Mouse (Mus musculus) heart, embryonic 11.5 days (tissue): ENCODE measurements around the gene Cd81. TPM values are rescaled to one million over a fixed set of nuclear protein-coding genes. Genes with fewer than 3 reads are reported as not detected.

Source experiments
- ATAC-seq: fragments of 200-750 bp; cut with Nextera tagmentation; replicated peaks from 2 replicates; pipeline ENCODE4 v1.8.0; 2017; ENCODE audit warnings: moderate library complexity; ENCODE audit not compliant: insufficient number of reproducible peaks, low FRiP score, low TSS enrichment
- H3K27ac ChIP-seq: fragments of 300-500 bp; sonication (generic); 2 replicates; pipeline ENCODE4 v1.5.1; 2014; ENCODE audit warnings: mild to moderate bottlenecking, low read depth, low read length
- H3K27me3 ChIP-seq: fragments of 300-500 bp; sonication (generic); 2 replicates; pipeline ENCODE4 v1.6.1; 2014; ENCODE audit warnings: mild to moderate bottlenecking, low read length, mixed read lengths; ENCODE audit not compliant: control insufficient read depth, insufficient read depth
- H3K36me3 ChIP-seq: fragments of 300-500 bp; sonication (generic); 2 replicates; pipeline ENCODE4 v1.6.1; 2014; ENCODE audit warnings: mild to moderate bottlenecking, low read length, moderate library complexity, mixed read lengths; ENCODE audit not compliant: control insufficient read depth, insufficient read depth
- H3K4me1 ChIP-seq: fragments of 300-500 bp; sonication (generic); 2 replicates; pipeline ENCODE4 v1.6.1; 2014; ENCODE audit warnings: low read length; ENCODE audit not compliant: control insufficient read depth, insufficient read depth
- H3K4me2 ChIP-seq: fragments of 300-500 bp; sonication (generic); 2 replicates; pipeline ENCODE4 v1.6.1; 2014; ENCODE audit warnings: mild to moderate bottlenecking, moderate library complexity
- H3K4me3 ChIP-seq: fragments of 300-500 bp; sonication (generic); 2 replicates; pipeline ENCODE4 v1.5.1; 2014; ENCODE audit warnings: low read depth, low read length
- H3K9ac ChIP-seq: fragments of 300-500 bp; sonication (generic); 2 replicates; pipeline ENCODE4 v1.6.1; 2014; ENCODE audit warnings: mild to moderate bottlenecking, low read depth, low read length, moderate library complexity
- H3K9me3 ChIP-seq: fragments of 300-500 bp; sonication (generic); replicated peaks from 2 replicates; pipeline ENCODE4 v1.6.1; 2016; ENCODE audit warnings: low read length; ENCODE audit not compliant: control insufficient read depth
- WGBS: fragments of 180-500 bp; shearing (Covaris S2); extraction: QIAGEN DNeasy Blood & Tissue Kit; methylation state at CpG from one replicate; pipeline ENCODE4 v1.1.7; 2014; ENCODE audit not compliant: insufficient replicate concordance; 5-methylcytosine and 5-hydroxymethylcytosine counted together
- polyA plus RNA-seq: library from polyadenylated mRNA; unstranded; fragments of >200 nt; fragmentation: Nextera tagmentation; extraction: Ambion mirVana; gene quantifications from 2 replicates; pipeline ENCODE4 v1.2.1, GENCODE M21; 2014

Cd81 gene
- polyA plus RNA-seq, 1 experiment from 2014 or later: 632 TPM

DNA sequence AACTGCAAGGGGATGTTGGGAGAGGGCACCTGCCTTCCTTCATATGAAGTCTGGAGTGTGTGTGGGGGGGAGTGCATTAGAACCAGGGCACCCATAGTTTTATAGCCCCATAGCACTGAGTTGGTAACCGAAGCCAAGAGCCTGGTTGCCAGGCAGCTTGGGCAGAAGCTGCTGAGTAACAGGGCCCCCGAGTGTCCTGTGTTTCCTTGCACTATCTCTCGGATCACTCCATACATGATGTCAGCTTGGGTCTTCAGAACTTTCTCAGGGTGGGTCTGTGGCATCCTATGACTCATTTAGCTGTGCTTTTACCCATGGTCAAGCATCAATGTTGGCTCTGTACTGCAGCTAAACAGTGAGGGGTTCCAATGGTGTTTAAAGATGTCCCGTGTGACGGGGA is 4.5 kb downstream of the Cd81 start:
- no peak for ATAC-seq
- H3K4me3 ChIP-seq: no peak overlapping the region
- no peaks in the 10 kb centered on the region for H3K27me3 ChIP-seq
- H3K9me3 ChIP-seq: no peaks in the 10 kb centered on the region
- peak overlapping the region; percentile 95 for H3K27ac ChIP-seq
- H3K36me3 ChIP-seq: 0 out of 2 replicates have a peak, but pooled peaks cover 5% of the 10 kb centered on the region
- peaks cover 66% of the 10 kb centered on the region for H3K4me1 ChIP-seq
- no peak overlapping the region for H3K9ac ChIP-seq
- WGBS: 65% methylated on average over 5 of the region's 5 CpGs
- peak overlapping the region; percentile 96 for H3K4me2 ChIP-seq

GRCm38 (mm10) chr7:143057667-143058220 is 5.2 kb downstream of the Cd81 start:
- 0 out of 2 replicates have a peak, but pooled peaks have one; percentile 5 for ATAC-seq
- H3K36me3 ChIP-seq: peaks cover 8% of the 10 kb centered on the region

GRCm38 (mm10) chr7:143058221-143058697 is 5.7 kb downstream of the Cd81 start:
- ATAC-seq: peak; percentile 52
- H3K9ac ChIP-seq: peak overlapping the region; percentile 59
- peak overlapping the region; percentile 11; the same call in 1 of the 2 replicates for H3K4me3 ChIP-seq
- peaks cover 13% of the 10 kb centered on the region for H3K36me3 ChIP-seq
- peaks cover 65% of the 10 kb centered on the region for H3K4me1 ChIP-seq
- no peaks in the 10 kb centered on the region for H3K9me3 ChIP-seq
- WGBS: 19% methylated on average over 5 of the region's 5 CpGs
- H3K27me3 ChIP-seq: no peaks in the 10 kb centered on the region
- H3K4me2 ChIP-seq: peak overlapping the region; percentile 96
- H3K27ac ChIP-seq: peak overlapping the region; percentile 95

More at GRCm38 (mm10) chr7:143057667-143058220, 5.2 kb downstream of the Cd81 start:
- H3K9ac ChIP-seq: peak overlapping the region; percentile 59
- H3K4me1 ChIP-seq: peaks cover 65% of the 10 kb centered on the region
- H3K9me3 ChIP-seq: no peaks in the 10 kb centered on the region
- H3K4me3 ChIP-seq: peak overlapping the region; percentile 11; the same call in 1 of the 2 replicates
- 12% methylated on average over 9 of the region's 9 CpGs for WGBS
- peak overlapping the region; percentile 96 for H3K4me2 ChIP-seq
- peak overlapping the region; percentile 95 for H3K27ac ChIP-seq
- no peaks in the 10 kb centered on the region for H3K27me3 ChIP-seq

GRCm38 (mm10) chr7:143059202-143059870 is 6.8 kb downstream of the Cd81 start:
- 72% methylated on average over 5 of the region's 5 CpGs for WGBS
- H3K36me3 ChIP-seq: peaks cover 20% of the 10 kb centered on the region
- H3K9me3 ChIP-seq: no peaks in the 10 kb centered on the region
- peak overlapping the region; percentile 59; the same call in 1 of the 2 replicates for H3K9ac ChIP-seq
- no peak overlapping the region for H3K4me3 ChIP-seq
- peaks cover 60% of the 10 kb centered on the region for H3K4me1 ChIP-seq
- no peaks in the 10 kb centered on the region for H3K27me3 ChIP-seq
- H3K27ac ChIP-seq: peak overlapping the region; percentile 95
- 0 out of 2 replicates have a peak overlapping the region, but pooled peaks have one; percentile 96 for H3K4me2 ChIP-seq
- no peak for ATAC-seq

GRCm38 (mm10) chr7:143062704-143063103 is 10.2 kb downstream of the Cd81 start:
- Histone ChIP-seq H3K36me3 (peaks cover 48% of the 10 kb centered on the region), H3K27me3 (no peaks in the 10 kb centered on the region), H3K4me3 (no peak overlapping the region), H3K27ac (no peak overlapping the region), H3K9me3 (no peaks in the 10 kb centered on the region), H3K4me1 (peaks cover 27% of the 10 kb centered on the region), H3K9ac (no peak overlapping the region), H3K4me2 (no peak overlapping the region)
- ATAC-seq: no peak
- 66% methylated on average over 2 of the region's 2 CpGs for WGBS

DNA sequence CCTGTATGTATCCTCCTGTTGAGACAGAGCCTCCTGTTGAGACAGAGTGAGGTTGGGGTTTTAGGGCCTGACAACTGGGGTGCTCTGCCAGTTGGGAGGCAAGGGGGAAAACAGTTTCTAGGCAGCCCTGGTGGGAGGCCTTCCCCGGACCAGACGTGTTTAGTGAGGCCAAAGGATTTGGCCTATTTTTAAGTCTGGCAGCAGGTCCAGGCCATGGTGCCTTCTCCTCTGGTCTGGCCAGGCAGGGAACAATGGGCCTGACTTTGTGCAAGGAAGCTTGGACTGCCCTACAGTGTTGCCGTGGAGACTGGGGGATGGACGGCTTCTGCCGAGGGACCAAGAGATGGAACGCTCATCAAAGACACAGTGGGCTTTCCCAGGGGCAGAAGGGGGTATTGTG is 11.7 kb downstream of the Cd81 start:
- Histone ChIP-seq H3K4me3 (no peak overlapping the region), H3K9me3 (no peaks in the 10 kb centered on the region), H3K9ac (no peak overlapping the region), H3K27me3 (no peaks in the 10 kb centered on the region), H3K36me3 (peaks cover 54% of the 10 kb centered on the region), H3K4me1 (peaks cover 17% of the 10 kb centered on the region), H3K27ac (no peak overlapping the region), H3K4me2 (no peak overlapping the region)
- no peak for ATAC-seq
- 89% methylated on average over 6 of the region's 6 CpGs for WGBS

- 95% methylated on average over 2 of the region's 2 CpGs for WGBS
- Histone ChIP-seq H3K27me3 (no peaks in the 10 kb centered on the region), H3K9me3 (no peaks in the 10 kb centered on the region), H3K4me3 (no peak overlapping the region), H3K4me1 (peaks cover 16% of the 10 kb centered on the region), H3K36me3 (peaks cover 52% of the 10 kb centered on the region), H3K27ac (no peak overlapping the region), H3K4me2 (no peak overlapping the region), H3K9ac (no peak overlapping the region)
- ATAC-seq: no peak
Measured at GRCm38 (mm10) chr7:143065692-143066091, 13.2 kb downstream of the Cd81 start.

DNA sequence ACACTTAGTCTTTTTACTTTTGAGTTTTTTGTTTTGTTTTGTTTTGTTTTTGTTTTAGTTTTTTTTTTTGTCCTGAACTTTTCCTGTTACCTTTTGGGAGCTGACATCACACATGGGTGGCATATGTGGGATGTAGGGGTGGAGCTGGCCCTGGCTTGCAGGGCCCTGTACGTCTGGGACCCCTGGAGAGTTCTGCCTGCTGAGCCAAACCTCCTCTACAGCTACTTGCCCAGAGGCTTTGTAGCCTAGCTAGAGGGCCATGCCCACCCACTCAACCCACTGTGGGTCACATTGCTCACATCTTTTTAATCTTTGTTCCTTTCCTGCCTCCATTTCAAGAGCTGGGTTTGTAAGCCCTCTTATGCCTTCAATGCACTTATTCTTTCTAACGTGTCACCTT is 14.9 kb downstream of the Cd81 start:
- Histone ChIP-seq H3K27me3 (peaks cover 2% of the 10 kb centered on the region; the same call in 1 of the 2 replicates), H3K9me3 (no peaks in the 10 kb centered on the region), H3K9ac (no peak overlapping the region), H3K36me3 (peaks cover 51% of the 10 kb centered on the region), H3K4me1 (peaks cover 15% of the 10 kb centered on the region), H3K4me2 (no peak overlapping the region), H3K4me3 (no peak overlapping the region), H3K27ac (no peak overlapping the region)
- no peak for ATAC-seq
- 84% methylated on average over 2 of the region's 2 CpGs for WGBS
